Mouse (Mus musculus): ENCODE results near the gene Acot10. TPM values are rescaled to one million over a fixed set of nuclear protein-coding genes. Genes with fewer than 3 reads are reported as not detected.

The Acot10 gene
- polyA plus RNA-seq, 1 experiment from 2014 or later: 0.31 TPM

Other genes with a start within 250 kb of the Acot10 start
- gene Cdh12, start 217.5 kb downstream of the Acot10 start, polyA plus RNA-seq (2016; fragmentation: Nextera tagmentation; extraction: Ambion mirVana): 1.5 and 1.7 TPM in 2 replicates

All from hindbrain, embryonic 12.5 days (tissue).